Mouse (Mus musculus) olfactory bulb, adult 2 months (tissue): Measurements from ENCODE around the gene Nceh1.

Experiments used
- CTCF ChIP-seq: fragments of 200-500 bp; IDR thresholded peaks from 2 replicates; pipeline ENCODE4 v1.5.1; 2012; ENCODE audit warnings: low read depth, mild to moderate bottlenecking, low read length, moderate library complexity; ENCODE audit not compliant: insufficient read depth
- POLR2A ChIP-seq: fragments of 200-500 bp; IDR thresholded peaks from 2 replicates; pipeline ENCODE4 v1.6.1; 2012; ENCODE audit warnings: mild to moderate bottlenecking, low read depth, low read length, moderate library complexity; ENCODE audit not compliant: insufficient read depth

DNA sequence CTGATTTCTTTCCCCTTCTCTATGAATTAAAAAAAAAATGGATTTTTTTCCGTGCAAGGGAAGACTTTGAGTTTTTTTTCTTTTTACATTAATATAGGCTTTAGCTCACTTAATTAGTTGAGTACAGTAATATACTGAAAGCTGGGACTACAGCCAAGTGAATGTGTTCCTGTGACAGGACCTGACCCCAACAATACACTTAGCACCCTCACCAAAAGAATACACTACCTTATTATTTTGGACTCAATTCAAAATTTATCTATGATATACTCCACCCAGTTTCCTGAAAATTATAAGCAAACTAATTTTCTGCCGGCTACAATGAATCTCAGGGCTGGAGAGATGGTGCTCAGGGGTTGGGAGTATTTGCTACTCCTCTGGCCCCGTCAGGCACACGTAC lies 86.4 kb downstream of the Nceh1 start:
- TF ChIP-seq CTCF, result no peak
- TF ChIP-seq POLR2A, result no peak
